Mouse (Mus musculus): Measurements from ENCODE around the gene Zfp90.

- TF ChIP-seq EP300 (IDR thresholded peaks at IDR 0.05; ENCODE audit: low read depth) (no peak), CTCF (IDR thresholded peaks at IDR 0.05; ENCODE audit: low read depth) (no peak)
These were observed 20.6 kb upstream of the Zfp90 start for GRCm38 (mm10) chr8:106394493-106394892.

All from liver, postnatal 0 days (tissue).